11 mouse cellular contexts compared by ENCODE assay signal in the genomic region with DNA sequence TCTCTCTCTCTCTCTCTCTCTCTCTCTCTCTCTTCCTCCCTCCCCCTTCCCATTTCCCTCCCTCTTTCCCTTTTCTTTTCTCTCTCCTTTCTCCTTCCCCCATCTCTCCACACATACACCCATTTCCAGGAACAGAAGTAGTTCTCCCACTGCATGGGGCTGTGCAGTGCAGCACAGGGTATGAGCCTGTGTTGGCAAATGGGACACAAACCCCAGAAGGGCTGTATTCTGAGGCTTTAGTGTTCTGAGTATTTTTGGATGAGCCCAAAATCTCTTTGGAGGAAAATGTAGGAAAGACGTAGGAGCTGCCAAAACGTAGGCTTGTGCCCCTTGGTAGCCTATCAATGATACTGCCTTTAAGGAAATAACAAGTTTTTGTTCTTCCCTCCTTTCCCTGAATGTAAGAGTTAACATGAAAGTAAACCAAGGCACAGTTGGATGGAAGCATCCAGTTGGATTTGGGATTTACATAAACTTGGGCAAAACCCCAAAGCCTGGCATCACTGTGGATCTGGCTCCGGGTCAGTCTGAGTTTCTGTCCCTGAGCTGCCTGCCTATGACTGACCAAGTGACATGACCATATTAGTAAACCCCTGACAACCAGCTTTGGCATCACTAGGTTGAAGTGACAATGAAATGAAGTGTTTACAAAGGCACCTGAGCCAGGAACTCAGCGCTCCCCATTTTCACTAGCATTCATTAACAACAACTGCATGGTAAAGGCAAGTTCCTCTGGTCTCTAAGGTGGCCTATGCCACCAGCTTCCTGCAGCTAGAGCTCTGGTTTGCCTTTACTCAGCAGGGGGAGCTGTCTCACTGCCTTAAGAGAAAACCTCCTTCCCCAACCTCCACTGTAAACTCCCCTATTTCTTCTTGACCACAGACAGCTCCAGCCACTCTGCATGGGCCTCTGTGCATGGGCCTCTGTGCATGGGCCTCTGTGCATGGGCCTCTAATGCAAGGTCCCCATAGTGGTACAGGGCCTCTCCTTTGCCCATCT. TPM values are rescaled to one million over a fixed set of nuclear protein-coding genes. Genes with fewer than 3 reads are reported as not detected.
A peak's percentile ranks its signal among the peaks of the same experiment; 100 is the strongest.
DNase-seq lines count a peak whose midpoint lies in the region; ATAC-seq lines count a peak whose summit lies in the region.
"Had no signal": no experiment of that assay in that cellular context is flagged by ENCODE, and none has a peak within 500 bp of the region (broad histone marks: within the 10 kb centered on the region; RNA-seq: fewer than 3 reads in every experiment).

No protein-coding gene starts in this region.

- 62% methylated on average over 4 of the region's 4 CpGs for WGBS in forebrain, embryonic 15.5 days
- 74% methylated on average over 4 of the region's 4 CpGs for WGBS in forebrain, embryonic 11.5 days
- WGBS in neural tube, embryonic 12.5 days = 83% methylated on average over 4 of the region's 4 CpGs

- H3K9ac ChIP-seq in forebrain, embryonic 15.5 days (replicated peaks) = no peak overlapping the region
- H3K9ac ChIP-seq in forebrain, embryonic 11.5 days (ENCODE audit: low read length) = no peak overlapping the region
- H3K9ac ChIP-seq in neural tube, embryonic 12.5 days = no peak overlapping the region
- H3K9ac ChIP-seq: heart, embryonic 12.5 days had no signal

- no peaks in the 10 kb centered on the region for H3K36me3 ChIP-seq in forebrain, embryonic 15.5 days
- H3K36me3 ChIP-seq in forebrain, embryonic 11.5 days (ENCODE audit: control insufficient read depth, insufficient read depth, low read length) = no peaks in the 10 kb centered on the region
- no peaks in the 10 kb centered on the region for H3K36me3 ChIP-seq in neural tube, embryonic 12.5 days
- H3K36me3 ChIP-seq: heart, embryonic 12.5 days had no signal

- DNase-seq in forebrain, embryonic 11.5 days (ENCODE audit: low spot score) = no peak
- DNase-seq in neural tube, embryonic 10.5 days (ENCODE audit: extremely low spot score, low spot score) = no peak
- peak; percentile 73 for DNase-seq in thymus, postnatal 25 days
- no peak for DNase-seq in cerebellum, adult 18-20 months
- no peak for DNase-seq in cerebellum, adult 11 months

- H3K4me3 ChIP-seq in forebrain, embryonic 15.5 days = no peak overlapping the region
- no peak overlapping the region for H3K4me3 ChIP-seq in forebrain, embryonic 11.5 days (ENCODE audit: low read depth, low read length)
- H3K4me3 ChIP-seq in neural tube, embryonic 12.5 days = no peak overlapping the region
- H3K4me3 ChIP-seq: heart, embryonic 12.5 days had no signal

- H3K4me1 ChIP-seq in forebrain, embryonic 15.5 days = peaks cover 21% of the 10 kb centered on the region
- 0 out of 2 replicates have a peak, but pooled peaks cover 2% of the 10 kb centered on the region for H3K4me1 ChIP-seq in forebrain, embryonic 11.5 days (replicated peaks; ENCODE audit: control insufficient read depth, insufficient read depth, low read length)
- H3K4me1 ChIP-seq in neural tube, embryonic 12.5 days = peaks cover 7% of the 10 kb centered on the region; the same call in 1 of the 2 replicates
- H3K4me1 ChIP-seq: heart, embryonic 12.5 days had no signal

- H3K27ac ChIP-seq in forebrain, embryonic 15.5 days (replicated peaks) = peak overlapping the region; percentile 84
- H3K27ac ChIP-seq in forebrain, embryonic 11.5 days (ENCODE audit: low read depth, low read length) = no peak overlapping the region
- H3K27ac ChIP-seq in neural tube, embryonic 12.5 days = no peak overlapping the region
- H3K27ac ChIP-seq: macrophage had no signal

- no peaks in the 10 kb centered on the region for H3K27me3 ChIP-seq in forebrain, embryonic 15.5 days
- H3K27me3 ChIP-seq in forebrain, embryonic 11.5 days (ENCODE audit: control insufficient read depth, insufficient read depth, low read length) = no peaks in the 10 kb centered on the region
- H3K27me3 ChIP-seq in neural tube, embryonic 12.5 days (replicated peaks) = no peaks in the 10 kb centered on the region
- H3K27me3 ChIP-seq: heart, embryonic 12.5 days had no signal

- no peaks in the 10 kb centered on the region for H3K9me3 ChIP-seq in forebrain, embryonic 15.5 days
- no peaks in the 10 kb centered on the region for H3K9me3 ChIP-seq in forebrain, embryonic 11.5 days (ENCODE audit: control insufficient read depth, low read length)
- no peaks in the 10 kb centered on the region for H3K9me3 ChIP-seq in neural tube, embryonic 12.5 days

- ATAC-seq in forebrain, embryonic 15.5 days (replicated peaks) = peak; percentile 84
- no peak for ATAC-seq in forebrain, embryonic 11.5 days (replicated peaks; ENCODE audit: low FRiP score)
- peak; percentile 23; the same call in 1 of the 2 replicates for ATAC-seq in neural tube, embryonic 12.5 days (ENCODE audit: low FRiP score, low read depth)
- peak; percentile 86 for ATAC-seq in megakaryocyte progenitor cell, adult 5-6 weeks (replicated peaks; ENCODE audit: poor library complexity)

- peak overlapping the region; percentile 26 for H3K4me2 ChIP-seq in forebrain, embryonic 15.5 days (replicated peaks)
- no peak overlapping the region for H3K4me2 ChIP-seq in forebrain, embryonic 11.5 days (ENCODE audit: low read depth, low read length, severe bottlenecking)
- no peak overlapping the region for H3K4me2 ChIP-seq in neural tube, embryonic 12.5 days (replicated peaks)
- H3K4me2 ChIP-seq: heart, embryonic 12.5 days had no signal

RNA-seq across cellular contexts. Expression of a gene that starts 23.5 kb away (rescaled TPM):
- polyA plus RNA-seq in forebrain, embryonic 15.5 days (2015; fragmentation: Nextera tagmentation; extraction: Ambion mirVana) = 0.09 and 0.14 TPM in 2 replicates
- 0.09 and 0.17 TPM in 2 replicates for polyA plus RNA-seq in forebrain, embryonic 11.5 days (2014; fragmentation: Nextera tagmentation; extraction: Ambion mirVana)
- polyA plus RNA-seq in neural tube, embryonic 12.5 days (2016; fragmentation: Nextera tagmentation; extraction: Ambion mirVana) = 0.15 and 0.17 TPM in 2 replicates
- total RNA-seq in megakaryocyte progenitor cell, adult 5-6 weeks (2015) = not detected in 2 replicates
- total RNA-seq in megakaryocyte progenitor cell, adult 5-6 weeks (2017) = not detected in 2 replicates
- total RNA-seq: layer of hippocampus, postnatal 10 days had no signal
- polyA plus RNA-seq: macrophage had no signal

RNA-seq across cellular contexts. Expression of a gene that starts 58.3 kb away (rescaled TPM):
- polyA plus RNA-seq in forebrain, embryonic 15.5 days (2015; fragmentation: Nextera tagmentation; extraction: Ambion mirVana) = 677 and 717 TPM in 2 replicates
- 24.9 and 27.1 TPM in 2 replicates for polyA plus RNA-seq in forebrain, embryonic 11.5 days (2014; fragmentation: Nextera tagmentation; extraction: Ambion mirVana)
- 212 and 216 TPM in 2 replicates for polyA plus RNA-seq in neural tube, embryonic 12.5 days (2016; fragmentation: Nextera tagmentation; extraction: Ambion mirVana)
- total RNA-seq in megakaryocyte progenitor cell, adult 5-6 weeks (2015) = 0.10 TPM in 1 of 2 replicates, not detected in the other
- 0.08 and 0.27 TPM in 2 replicates for total RNA-seq in megakaryocyte progenitor cell, adult 5-6 weeks (2017)
- polyA plus RNA-seq: macrophage had no signal
